Comparison of ENCODE assay signal across 17 mouse cellular contexts in genomic region chr11:98329960-98330744, GRCm38 (mm10). TPM values are rescaled to one million over a fixed set of nuclear protein-coding genes. Genes with fewer than 3 reads are reported as not detected.
DNase-seq lines count a peak whose midpoint lies in the region; ATAC-seq lines count a peak whose summit lies in the region.
"Had no signal": no experiment of that assay in that cellular context is flagged by ENCODE, and none has a peak within 500 bp of the region (broad histone marks: within the 10 kb centered on the region; RNA-seq: fewer than 3 reads in every experiment).

No protein-coding gene starts in this region.

- H3K27ac ChIP-seq in hindbrain, embryonic 13.5 days = peak overlapping the region; percentile 92
- H3K27ac ChIP-seq in hindbrain, embryonic 10.5 days = no peak overlapping the region
- peak overlapping the region; percentile 98 for H3K27ac ChIP-seq in forebrain, embryonic 16.5 days (ENCODE audit: low read length)
- peak overlapping the region; percentile 50; the same call in 1 of the 2 replicates for H3K27ac ChIP-seq in midbrain, embryonic 16.5 days (ENCODE audit: low read length)
- H3K27ac ChIP-seq: embryonic facial prominence, embryonic 13.5 days; liver, embryonic 15.5 days had no signal

- H3K9ac ChIP-seq in hindbrain, embryonic 13.5 days = no peak overlapping the region
- H3K9ac ChIP-seq in forebrain, embryonic 16.5 days (replicated peaks; ENCODE audit: low read depth, low read length) = peak overlapping the region; percentile 62
- no peak overlapping the region for H3K9ac ChIP-seq in midbrain, embryonic 16.5 days (ENCODE audit: low read depth, low read length)
- H3K9ac ChIP-seq: embryonic facial prominence, embryonic 13.5 days; liver, embryonic 15.5 days had no signal

- intact Hi-C loops in gastrocnemius, postnatal 36 days (cut with DNase I) = no loop called here

- H3K36me3 ChIP-seq in hindbrain, embryonic 13.5 days = no peaks in the 10 kb centered on the region
- no peaks in the 10 kb centered on the region for H3K36me3 ChIP-seq in hindbrain, embryonic 10.5 days
- no peaks in the 10 kb centered on the region for H3K36me3 ChIP-seq in forebrain, embryonic 16.5 days (ENCODE audit: control insufficient read depth, insufficient read depth)
- H3K36me3 ChIP-seq in midbrain, embryonic 16.5 days (ENCODE audit: control insufficient read depth, insufficient read depth, low read length) = no peaks in the 10 kb centered on the region
- H3K36me3 ChIP-seq: embryonic facial prominence, embryonic 13.5 days; liver, embryonic 15.5 days had no signal

- no peaks in the 10 kb centered on the region for H3K9me3 ChIP-seq in hindbrain, embryonic 13.5 days
- H3K9me3 ChIP-seq in hindbrain, embryonic 10.5 days = no peaks in the 10 kb centered on the region
- no peaks in the 10 kb centered on the region for H3K9me3 ChIP-seq in forebrain, embryonic 16.5 days (ENCODE audit: control insufficient read depth, low read length)
- no peaks in the 10 kb centered on the region for H3K9me3 ChIP-seq in midbrain, embryonic 16.5 days (replicated peaks; ENCODE audit: control insufficient read depth, low read length, poor library complexity, severe bottlenecking)
- H3K9me3 ChIP-seq: embryonic facial prominence, embryonic 13.5 days; liver, embryonic 15.5 days had no signal

- 0 out of 2 replicates have a peak overlapping the region, but pooled peaks have one; percentile 4 for H3K4me3 ChIP-seq in hindbrain, embryonic 13.5 days
- H3K4me3 ChIP-seq in hindbrain, embryonic 10.5 days = no peak overlapping the region
- peak overlapping the region; percentile 32 for H3K4me3 ChIP-seq in forebrain, embryonic 16.5 days (replicated peaks; ENCODE audit: low read length)
- no peak overlapping the region for H3K4me3 ChIP-seq in midbrain, embryonic 16.5 days (ENCODE audit: low read depth, low read length)
- H3K4me3 ChIP-seq: liver, embryonic 15.5 days had no signal

- H3K4me2 ChIP-seq in hindbrain, embryonic 13.5 days = peak overlapping the region; percentile 27; the same call in 1 of the 2 replicates
- H3K4me2 ChIP-seq in forebrain, embryonic 16.5 days (ENCODE audit: low read length) = peak overlapping the region; percentile 54
- no peak overlapping the region; the same call in none of the 2 replicates for H3K4me2 ChIP-seq in midbrain, embryonic 16.5 days (ENCODE audit: low read length)
- H3K4me2 ChIP-seq: embryonic facial prominence, embryonic 13.5 days; liver, embryonic 15.5 days had no signal

- DNase-seq in hindbrain, embryonic 10.5 days (ENCODE audit: low spot score) = no peak
- peak; percentile 71 for DNase-seq in cerebellum, adult 8-10 months
- DNase-seq in gastrocnemius, postnatal 36 days = no peak
- DNase-seq in thymus, postnatal 4 days = no peak
- DNase-seq: heart, adult 18-20 months; kidney, adult 2 months; thymus, adult 2 months had no signal

- H3K4me1 ChIP-seq in hindbrain, embryonic 13.5 days (replicated peaks) = peaks cover 51% of the 10 kb centered on the region
- peaks cover 48% of the 10 kb centered on the region for H3K4me1 ChIP-seq in hindbrain, embryonic 10.5 days (replicated peaks)
- H3K4me1 ChIP-seq in forebrain, embryonic 16.5 days (replicated peaks; ENCODE audit: control insufficient read depth, insufficient read depth, low read length) = peaks cover 39% of the 10 kb centered on the region
- peaks cover 27% of the 10 kb centered on the region for H3K4me1 ChIP-seq in midbrain, embryonic 16.5 days (ENCODE audit: control insufficient read depth, insufficient read depth, low read length)

- ATAC-seq in hindbrain, embryonic 13.5 days (ENCODE audit: low FRiP score) = peak; percentile 33; the same call in 1 of the 2 replicates
- ATAC-seq in forebrain, embryonic 16.5 days = peak; percentile 19; the same call in 1 of the 2 replicates
- ATAC-seq in midbrain, embryonic 16.5 days = no peak
- no peak for ATAC-seq in monocyte, adult 5-6 weeks (replicated peaks; ENCODE audit: insufficient number of reproducible peaks, low FRiP score, low TSS enrichment, poor library complexity, severe bottlenecking)

- 31% methylated on average over 9 of the region's 9 CpGs for WGBS in hindbrain, embryonic 13.5 days
- WGBS in hindbrain, embryonic 10.5 days = 32% methylated on average over 9 of the region's 9 CpGs
- 15% methylated on average over 9 of the region's 9 CpGs for WGBS in forebrain, embryonic 16.5 days
- WGBS in midbrain, embryonic 16.5 days = 25% methylated on average over 9 of the region's 9 CpGs

- H3K27me3 ChIP-seq in hindbrain, embryonic 13.5 days = peaks cover 98% of the 10 kb centered on the region
- peaks cover 100% of the 10 kb centered on the region for H3K27me3 ChIP-seq in hindbrain, embryonic 10.5 days (ENCODE audit: insufficient read depth, poor library complexity, severe bottlenecking)
- H3K27me3 ChIP-seq in forebrain, embryonic 16.5 days (replicated peaks; ENCODE audit: control insufficient read depth, insufficient read depth, low read length) = peaks cover 26% of the 10 kb centered on the region
- H3K27me3 ChIP-seq in midbrain, embryonic 16.5 days (ENCODE audit: control insufficient read depth, insufficient read depth, low read depth, low read length) = peaks cover 68% of the 10 kb centered on the region

RNA-seq across cellular contexts. Expression of gene Neurod2, which starts 0.7 kb away (rescaled TPM):
- 24.6 and 30.7 TPM in 2 replicates for polyA plus RNA-seq in hindbrain, embryonic 13.5 days (2015; fragmentation: Nextera tagmentation; extraction: Ambion mirVana)
- polyA plus RNA-seq in hindbrain, embryonic 10.5 days (2016; fragmentation: Nextera tagmentation; extraction: Ambion mirVana) = 0.07 and 0.13 TPM in 2 replicates
- 110 and 133 TPM in 2 replicates for polyA plus RNA-seq in forebrain, embryonic 16.5 days (2015; fragmentation: Nextera tagmentation; extraction: Ambion mirVana)
- polyA plus RNA-seq in midbrain, embryonic 16.5 days (2015; fragmentation: Nextera tagmentation; extraction: Ambion mirVana) = 4.5 and 5.6 TPM in 2 replicates
- not detected for total RNA-seq in gastrocnemius, postnatal 36 days (2021)
- not detected in 3 replicates for total RNA-seq in monocyte, adult 5-6 weeks (2017)
- total RNA-seq: ES-E14; heart, adult 18-20 months; heart, postnatal 25 days had no signal
- polyA plus RNA-seq: kidney, adult 2 months; large intestine, adult 2 months; limb, embryonic 11.5 days; liver, embryonic 15.5 days had no signal

RNA-seq across cellular contexts. Expression of gene Ppp1r1b, which starts 18.1 kb away (rescaled TPM):
- 1.1 and 2.4 TPM in 2 replicates for polyA plus RNA-seq in hindbrain, embryonic 13.5 days (2015; fragmentation: Nextera tagmentation; extraction: Ambion mirVana)
- polyA plus RNA-seq in hindbrain, embryonic 10.5 days (2016; fragmentation: Nextera tagmentation; extraction: Ambion mirVana) = 1.0 and 1.3 TPM in 2 replicates
- 69.7 and 72.4 TPM in 2 replicates for polyA plus RNA-seq in forebrain, embryonic 16.5 days (2015; fragmentation: Nextera tagmentation; extraction: Ambion mirVana)
- polyA plus RNA-seq in midbrain, embryonic 16.5 days (2015; fragmentation: Nextera tagmentation; extraction: Ambion mirVana) = 2.4 and 2.9 TPM in 2 replicates
- not detected for total RNA-seq in gastrocnemius, postnatal 36 days (2021)
- not detected in 3 replicates for total RNA-seq in monocyte, adult 5-6 weeks (2017)

RNA-seq across cellular contexts. Expression of gene Stard3, which starts 28.0 kb away (rescaled TPM):
- 44.4 and 44.7 TPM in 2 replicates for polyA plus RNA-seq in hindbrain, embryonic 13.5 days (2015; fragmentation: Nextera tagmentation; extraction: Ambion mirVana)
- polyA plus RNA-seq in hindbrain, embryonic 10.5 days (2016; fragmentation: Nextera tagmentation; extraction: Ambion mirVana) = 55.5 and 57.8 TPM in 2 replicates
- 52.8 and 56.3 TPM in 2 replicates for polyA plus RNA-seq in forebrain, embryonic 16.5 days (2015; fragmentation: Nextera tagmentation; extraction: Ambion mirVana)
- polyA plus RNA-seq in midbrain, embryonic 16.5 days (2015; fragmentation: Nextera tagmentation; extraction: Ambion mirVana) = 32.9 and 37.0 TPM in 2 replicates
- total RNA-seq in gastrocnemius, postnatal 36 days (2021) = 10 to 100 TPM; 10.3 to 14.7 TPM
- 29.2 to 57.7 TPM (median 50.9 TPM) in 3 replicates for total RNA-seq in monocyte, adult 5-6 weeks (2017)

RNA-seq across cellular contexts. Expression of gene Tcap, which starts 53.5 kb away (rescaled TPM):
- 0.21 and 0.35 TPM in 2 replicates for polyA plus RNA-seq in hindbrain, embryonic 13.5 days (2015; fragmentation: Nextera tagmentation; extraction: Ambion mirVana)
- polyA plus RNA-seq in hindbrain, embryonic 10.5 days (2016; fragmentation: Nextera tagmentation; extraction: Ambion mirVana) = 0.17 and 0.29 TPM in 2 replicates
- 0.23 and 0.26 TPM in 2 replicates for polyA plus RNA-seq in forebrain, embryonic 16.5 days (2015; fragmentation: Nextera tagmentation; extraction: Ambion mirVana)
- 0.22 TPM in 1 of 2 replicates, not detected in the other for polyA plus RNA-seq in midbrain, embryonic 16.5 days (2015; fragmentation: Nextera tagmentation; extraction: Ambion mirVana)
- total RNA-seq in gastrocnemius, postnatal 36 days (2021) = 1,000 to 10,000 TPM; 3,291 to 4,304 TPM
- total RNA-seq in monocyte, adult 5-6 weeks (2017) = 1.6 TPM in 1 of 3 replicates, not detected in the others

RNA-seq across cellular contexts. Expression of gene Pnmt, which starts 56.1 kb away (rescaled TPM):
- polyA plus RNA-seq in hindbrain, embryonic 13.5 days (2015; fragmentation: Nextera tagmentation; extraction: Ambion mirVana) = 3.2 and 4.2 TPM in 2 replicates
- polyA plus RNA-seq in hindbrain, embryonic 10.5 days (2016; fragmentation: Nextera tagmentation; extraction: Ambion mirVana) = 0.65 and 1.2 TPM in 2 replicates
- polyA plus RNA-seq in forebrain, embryonic 16.5 days (2015; fragmentation: Nextera tagmentation; extraction: Ambion mirVana) = 0.21 and 0.86 TPM in 2 replicates
- polyA plus RNA-seq in midbrain, embryonic 16.5 days (2015; fragmentation: Nextera tagmentation; extraction: Ambion mirVana) = 1.5 and 1.7 TPM in 2 replicates
- total RNA-seq in gastrocnemius, postnatal 36 days (2021) = 1 to 10 TPM in 1 of 2 experiments, under 1 TPM in 1; 0.89 to 2.1 TPM
- not detected in 3 replicates for total RNA-seq in monocyte, adult 5-6 weeks (2017)
- polyA plus RNA-seq: kidney, adult 2 months; large intestine, adult 2 months; liver, embryonic 15.5 days had no signal

Comparison
In these comparisons a context has a peak if more than half of its experiments do, and no peak if none do; other contexts are left out.
1. H3K4me3 ChIP-seq: peak in hindbrain, embryonic 13.5 days (single experiment) and forebrain, embryonic 16.5 days (single experiment); none in hindbrain, embryonic 10.5 days (single experiment) and midbrain, embryonic 16.5 days (single experiment).
2. ATAC-seq: peak in hindbrain, embryonic 13.5 days (single experiment) and forebrain, embryonic 16.5 days (single experiment); none in midbrain, embryonic 16.5 days (single experiment) and monocyte, adult 5-6 weeks (single experiment).
3. RNA of gene Ppp1r1b, which starts 18.1 kb away (polyA plus RNA-seq): 69.7 to 72.4 TPM in forebrain, embryonic 16.5 days; 2.4 to 2.9 TPM in midbrain, embryonic 16.5 days, 1.1 to 2.4 TPM in hindbrain, embryonic 13.5 days and 1.0 to 1.3 TPM in hindbrain, embryonic 10.5 days; every median in the first group is over 10 times any median in the second.